Mouse (Mus musculus) erythroblast, embryonic 14.5 days (primary cell): ENCODE results near the gene Nek11. TPM values are rescaled to one million over a fixed set of nuclear protein-coding genes. Genes with fewer than 3 reads are reported as not detected.

ENCODE experiments used
- H3K27me3 ChIP-seq: 2 replicates; pipeline ENCODE4 v1.6.1; 2012; ENCODE audit warnings: inconsistent platforms; ENCODE audit not compliant: control insufficient read depth
- H3K36me3 ChIP-seq: 2 replicates; pipeline ENCODE4 v1.6.1; 2012; ENCODE audit warnings: mild to moderate bottlenecking, inconsistent platforms; ENCODE audit not compliant: control insufficient read depth
- H3K4me1 ChIP-seq: 2 replicates; pipeline ENCODE4 v1.6.1; 2012; ENCODE audit warnings: inconsistent platforms; ENCODE audit not compliant: control insufficient read depth
- H3K4me3 ChIP-seq: replicated peaks from 2 replicates; pipeline ENCODE3; 2012; ENCODE audit warnings: moderate library complexity, mild to moderate bottlenecking, inconsistent platforms
- H3K9me3 ChIP-seq: 2 replicates; pipeline ENCODE4 v1.6.1; 2012; ENCODE audit warnings: low read length, inconsistent platforms, mixed read lengths; ENCODE audit not compliant: control insufficient read depth
- GATA1 ChIP-seq: IDR thresholded peaks from 2 replicates; pipeline ENCODE4 v1.6.1; 2012; ENCODE audit warnings: low read length, inconsistent platforms, mixed read lengths
- TAL1 ChIP-seq: IDR thresholded peaks from 3 replicates; pipeline ENCODE4 v1.6.1; 2012; ENCODE audit warnings: low read length, inconsistent platforms, mixed read lengths
- polyA plus RNA-seq: library from polyadenylated mRNA; stranded (reverse); fragments of >175 nt; gene quantifications from 2 replicates; pipeline ENCODE4 v1.2.3, GENCODE M21; 2012

The Nek11 gene
- polyA plus RNA-seq, 1 experiment: not detected

- H3K27me3 ChIP-seq: no peaks in the 10 kb centered on the region
- peaks cover 3% of the 10 kb centered on the region; the same call in 1 of the 2 replicates for H3K9me3 ChIP-seq
- H3K36me3 ChIP-seq: no peaks in the 10 kb centered on the region
- TF ChIP-seq GATA1 (no peak), TAL1 (no peak)
- no peak overlapping the region for H3K4me3 ChIP-seq
- H3K4me1 ChIP-seq: no peaks in the 10 kb centered on the region
Observed at GRCm38 (mm10) chr9:105376411-105376810, 18.9 kb downstream of the Nek11 start.

GRCm38 (mm10) chr9:105374361-105374760 is 21.0 kb downstream of the Nek11 start:
- Histone ChIP-seq H3K9me3 (no peaks in the 10 kb centered on the region), H3K4me3 (no peak overlapping the region)
- TF ChIP-seq GATA1: no peak
- no peak for TF ChIP-seq TAL1

GRCm38 (mm10) chr9:105368605-105369004 is 26.7 kb downstream of the Nek11 start:
- no peaks in the 10 kb centered on the region for H3K4me1 ChIP-seq
- H3K36me3 ChIP-seq: no peaks in the 10 kb centered on the region
- H3K27me3 ChIP-seq: no peaks in the 10 kb centered on the region
- no peaks in the 10 kb centered on the region for H3K9me3 ChIP-seq
- no peak overlapping the region for H3K4me3 ChIP-seq
- TF ChIP-seq TAL1: no peak
- no peak for TF ChIP-seq GATA1

More at GRCm38 (mm10) chr9:105374361-105374760, 21.0 kb downstream of the Nek11 start:
- Histone ChIP-seq H3K4me1 (no peaks in the 10 kb centered on the region), H3K36me3 (no peaks in the 10 kb centered on the region), H3K27me3 (no peaks in the 10 kb centered on the region)

- Histone ChIP-seq H3K9me3 (no peaks in the 10 kb centered on the region), H3K4me1 (no peaks in the 10 kb centered on the region), H3K27me3 (no peaks in the 10 kb centered on the region), H3K4me3 (no peak overlapping the region), H3K36me3 (no peaks in the 10 kb centered on the region)
- TF ChIP-seq GATA1 (no peak), TAL1 (no peak)
Observed at GRCm38 (mm10) chr9:105366199-105366598, 29.1 kb downstream of the Nek11 start.

- TF ChIP-seq GATA1 (no peak), TAL1 (no peak)
- Histone ChIP-seq H3K27me3 (no peaks in the 10 kb centered on the region), H3K4me3 (no peak overlapping the region), H3K4me1 (no peaks in the 10 kb centered on the region), H3K9me3 (peaks cover 2% of the 10 kb centered on the region; the same call in 1 of the 2 replicates), H3K36me3 (no peaks in the 10 kb centered on the region)
Observed at GRCm38 (mm10) chr9:105363520-105364231, 31.6 kb downstream of the Nek11 start.

GRCm38 (mm10) chr9:105362181-105362580 is 33.1 kb downstream of the Nek11 start:
- Histone ChIP-seq H3K9me3 (peaks cover 2% of the 10 kb centered on the region; the same call in 1 of the 2 replicates), H3K27me3 (no peaks in the 10 kb centered on the region), H3K4me1 (no peaks in the 10 kb centered on the region), H3K4me3 (no peak overlapping the region), H3K36me3 (no peaks in the 10 kb centered on the region)
- TF ChIP-seq GATA1 (no peak), TAL1 (no peak)

- TF ChIP-seq GATA1 (no peak), TAL1 (no peak)
- H3K36me3 ChIP-seq: no peaks in the 10 kb centered on the region
- no peak overlapping the region for H3K4me3 ChIP-seq
- no peaks in the 10 kb centered on the region for H3K4me1 ChIP-seq
- no peaks in the 10 kb centered on the region for H3K27me3 ChIP-seq
- peaks cover 4% of the 10 kb centered on the region for H3K9me3 ChIP-seq
Observed at GRCm38 (mm10) chr9:105349034-105349433, 46.3 kb downstream of the Nek11 start.

GRCm38 (mm10) chr9:105348242-105349031 is 46.9 kb downstream of the Nek11 start:
- Histone ChIP-seq H3K4me3 (no peak overlapping the region), H3K27me3 (no peaks in the 10 kb centered on the region), H3K4me1 (no peaks in the 10 kb centered on the region), H3K36me3 (no peaks in the 10 kb centered on the region), H3K9me3 (peaks cover 7% of the 10 kb centered on the region)
- TF ChIP-seq GATA1 (no peak), TAL1 (no peak)

GRCm38 (mm10) chr9:105342994-105343656 is 52.2 kb downstream of the Nek11 start:
- Histone ChIP-seq H3K9me3 (peaks cover 7% of the 10 kb centered on the region), H3K36me3 (no peaks in the 10 kb centered on the region), H3K27me3 (no peaks in the 10 kb centered on the region), H3K4me1 (no peaks in the 10 kb centered on the region), H3K4me3 (no peak overlapping the region)
- TF ChIP-seq TAL1 (no peak), GATA1 (no peak)
